Mouse (Mus musculus) layer of hippocampus, postnatal 10 days (tissue): ENCODE data around the gene Sprr1a. TPM values are rescaled to one million over a fixed set of nuclear protein-coding genes. Genes with fewer than 3 reads are reported as not detected.
"Not testable (repeated sequence)": the region's sequence is repeated elsewhere in the genome, so short reads cannot be mapped to it uniquely, and the experiment has no call there.

Source experiments
- DNase-seq, 2 experiments: peaks; one replicate each; pipeline ENCODE4 v3.0.0; 2021; ENCODE audit warnings: low spot score in 2 of 2
- long read RNA-seq: library from polyadenylated mRNA; stranded (forward); transcript quantifications from one replicate; pipeline ENCODE4 v2.0.0, GENCODE M21; 2023
- total RNA-seq, 2 experiments: library from RNA; stranded (reverse); gene quantifications; 2 replicates each; pipeline ENCODE4 v1.2.3; 2021

The Sprr1a gene
- not detected for total RNA-seq
- long read RNA-seq = 0 reads

GRCm38 (mm10) chr3:92485863-92486262 lies at the start of gene Sprr1a:
Gene Sprr1a, minus strand, starts transcription at chr3:92485895.
- DNase-seq = no peak

- DNase-seq = no peak
Measured at GRCm38 (mm10) chr3:92534411-92534810, 48.7 kb upstream of the Sprr1a start, which contains the start of gene 2310046K23Rik. Gene 2310046K23Rik, minus strand, starts transcription at chr3:92534511.

DNA sequence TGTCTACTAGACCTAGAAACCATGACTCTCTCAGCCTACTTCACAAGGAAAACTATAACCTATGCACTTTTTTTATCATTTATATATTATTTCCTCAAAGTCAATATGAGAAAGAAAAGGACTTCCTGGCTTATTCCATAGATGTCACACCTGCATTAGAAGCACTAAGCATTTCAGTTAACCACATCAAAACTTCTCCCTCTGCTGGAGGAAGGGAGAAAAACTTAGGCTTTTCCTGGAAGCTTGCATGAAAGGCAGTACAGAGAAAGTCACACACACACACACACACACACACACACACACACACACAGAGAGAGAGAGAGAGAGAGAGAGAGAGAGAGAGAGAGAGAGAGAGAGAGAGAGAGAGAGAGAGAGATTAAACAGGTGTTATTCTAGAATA lies 26.6 kb upstream of the Sprr1a start:
- DNase-seq = peak in 1 of 2 experiments; percentile 14

- DNase-seq = no peak
Measured at GRCm38 (mm10) chr3:92510786-92511185, 25.1 kb upstream of the Sprr1a start.

DNA sequence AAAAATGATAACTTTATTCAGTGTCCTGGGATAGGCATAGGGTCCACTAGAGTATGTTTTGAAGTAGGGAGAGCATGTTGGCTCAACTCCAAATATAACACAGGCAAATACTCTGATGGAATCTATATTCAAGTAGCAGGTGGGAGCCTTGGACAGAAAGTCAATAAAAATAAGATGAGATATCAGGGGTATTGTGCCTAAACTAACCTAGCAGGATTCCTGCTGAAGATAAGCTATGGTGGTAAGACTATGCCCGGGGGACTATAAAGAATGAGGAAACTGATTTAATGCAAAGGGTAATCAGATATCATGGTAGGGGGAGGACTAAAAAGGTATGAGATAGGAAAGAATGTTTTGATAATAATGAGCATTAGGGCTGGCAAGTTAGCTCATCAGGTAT lies 22.5 kb upstream of the Sprr1a start:
- no peak for DNase-seq

DNA sequence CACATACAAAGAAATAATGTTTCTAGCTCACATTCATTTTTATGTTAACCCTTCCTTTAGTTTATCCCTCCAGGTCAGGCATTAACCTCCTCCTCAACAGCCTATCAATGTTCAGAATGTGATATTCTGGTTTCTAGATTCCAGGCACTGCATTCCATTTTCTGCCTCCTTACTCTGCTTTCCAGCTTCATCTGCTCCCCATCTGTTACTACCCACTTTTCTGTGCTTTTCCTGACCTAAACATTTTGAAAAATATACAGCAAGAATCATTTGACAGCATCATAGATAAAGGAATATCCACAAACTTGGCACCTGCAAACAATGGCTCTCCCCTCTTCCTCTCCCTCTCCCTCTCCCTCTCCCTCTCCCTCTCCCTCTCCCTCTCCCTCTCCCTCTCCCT lies 17.8 kb upstream of the Sprr1a start:
- no peak for DNase-seq

DNA sequence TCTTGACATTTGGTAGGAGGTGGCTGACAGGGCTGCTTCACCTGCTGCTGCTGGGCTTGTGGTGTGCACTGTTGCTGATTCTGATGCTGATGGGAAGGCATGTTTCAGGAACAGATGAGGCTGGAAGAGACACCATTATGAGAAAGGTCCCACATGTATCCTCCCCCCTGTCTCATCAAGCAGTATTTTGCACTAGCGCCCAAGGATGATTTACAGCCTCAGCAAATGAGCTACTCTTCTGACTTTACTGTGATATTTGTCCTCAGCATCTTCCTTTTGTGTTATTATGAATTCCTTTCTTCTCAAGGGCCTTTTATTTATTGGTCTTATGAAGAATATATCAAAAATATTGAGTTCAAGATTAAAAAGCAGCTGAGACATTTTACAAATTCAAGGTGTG lies 14.7 kb upstream of the Sprr1a start, which contains the start of gene Sprr4:
Gene Sprr4, minus strand, starts transcription at position 101 of the 400 bp plus-strand sequence.
- no peak for DNase-seq

GRCm38 (mm10) chr3:92490262-92490661 lies 4.6 kb upstream of the Sprr1a start:
- not testable (repeated sequence) for DNase-seq

DNA sequence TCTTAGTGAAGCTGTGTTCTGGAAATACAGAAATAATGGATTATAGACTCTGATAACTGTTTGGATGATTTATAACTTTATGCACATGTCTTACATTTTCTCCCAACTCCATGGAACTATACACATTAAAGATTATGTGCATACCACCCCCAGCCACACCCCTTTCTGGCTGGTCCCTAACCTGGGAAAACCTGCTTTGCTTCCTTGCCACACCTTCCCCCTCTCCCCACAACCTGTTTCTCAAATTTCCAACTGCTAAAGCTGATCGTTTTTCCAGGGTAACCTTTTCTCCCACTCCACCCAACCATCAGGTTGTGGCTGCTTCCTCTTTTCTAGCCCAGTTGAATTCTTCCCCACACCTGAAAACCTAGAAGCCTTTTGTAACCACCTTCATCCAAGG lies 612 bp upstream of the Sprr1a start:
- DNase-seq = no peak

GRCm38 (mm10) chr3:92481249-92481648 lies 4.4 kb downstream of the Sprr1a start:
- DNase-seq = not testable (repeated sequence)

- DNase-seq = no peak
Measured at GRCm38 (mm10) chr3:92470111-92470510, 15.6 kb downstream of the Sprr1a start.

- DNase-seq = no peak
Measured at GRCm38 (mm10) chr3:92467424-92467823, 18.3 kb downstream of the Sprr1a start.

DNA sequence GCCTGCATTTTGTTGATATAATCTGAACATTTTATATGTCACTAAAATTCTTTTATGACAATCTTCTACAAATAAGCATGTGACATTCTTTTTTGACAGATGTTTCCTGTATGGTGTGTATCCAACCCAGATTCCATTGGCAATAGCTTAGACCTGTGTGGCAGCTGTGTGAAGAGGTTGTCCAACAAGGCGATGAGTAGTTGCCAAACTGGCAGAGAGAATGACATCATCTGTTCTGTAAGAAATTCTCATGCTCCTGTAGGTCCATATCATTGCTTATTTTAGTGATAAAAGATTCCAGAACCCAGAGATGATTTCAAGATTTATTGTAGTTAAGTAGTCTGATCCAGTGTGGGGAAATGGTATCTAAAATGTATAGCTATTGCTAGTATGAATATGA lies 19.1 kb downstream of the Sprr1a start:
- DNase-seq = no peak

DNA sequence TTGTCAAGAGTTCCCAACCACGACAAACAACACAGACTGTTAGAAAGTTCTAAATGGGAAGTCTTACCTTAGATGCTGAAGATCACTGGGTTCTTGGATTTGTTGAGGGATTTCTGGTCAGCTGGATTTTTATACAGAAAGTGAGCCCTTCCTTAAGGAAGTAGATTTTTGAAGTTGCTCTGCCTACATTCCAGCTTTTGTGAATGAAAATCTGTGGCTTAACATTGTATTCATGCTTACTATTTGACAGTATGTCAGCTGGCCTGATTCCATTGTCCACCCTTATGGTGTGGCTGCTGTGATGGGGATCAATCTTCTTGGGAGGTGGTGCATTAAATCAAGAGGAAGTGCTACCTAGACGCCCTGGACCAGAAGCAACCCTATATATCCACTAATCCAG lies 27.1 kb downstream of the Sprr1a start, which contains the start of gene Sprr3:
Gene Sprr3, minus strand, starts transcription at position 101 of the 400 bp plus-strand sequence.
- no peak for DNase-seq

DNA sequence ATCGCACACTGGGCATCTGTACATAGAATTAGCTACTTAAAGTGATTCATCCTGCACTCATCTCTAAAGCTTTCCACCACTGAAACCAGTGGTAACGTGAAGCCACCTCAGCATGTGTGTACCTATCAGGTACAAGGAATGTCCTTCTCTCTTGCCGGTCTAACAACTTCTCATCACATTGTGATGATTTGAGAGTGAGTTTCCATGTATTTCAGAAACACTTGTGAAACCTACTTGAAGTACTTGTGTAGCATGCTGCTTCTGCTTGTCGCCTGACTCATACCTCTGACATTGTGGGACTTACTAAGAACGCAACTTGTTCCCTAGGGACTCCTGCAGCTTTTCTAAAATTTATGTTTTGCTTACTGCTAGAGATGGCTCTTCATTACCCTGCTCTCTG lies 30.5 kb downstream of the Sprr1a start:
- DNase-seq = no peak

- no peak for DNase-seq
Measured at GRCm38 (mm10) chr3:92440177-92440576, 45.5 kb downstream of the Sprr1a start.

- DNase-seq = no peak
Measured at GRCm38 (mm10) chr3:92438689-92439088, 47.0 kb downstream of the Sprr1a start, which contains the start of gene Sprr1b. Gene Sprr1b, minus strand, starts transcription at chr3:92438789.

Other genes starting within 250 kb of the Sprr1a start
- gene Sprr2a3, start 200.5 kb downstream of the Sprr1a start, total RNA-seq = not detected
- gene Sprr2b, start 169.3 kb downstream of the Sprr1a start, total RNA-seq = not detected
- not detected for gene Sprr2d, start 146.8 kb downstream of the Sprr1a start, total RNA-seq
- gene Sprr2e, start 133.8 kb downstream of the Sprr1a start, total RNA-seq = not detected
- not detected for gene Sprr2f, start 120.7 kb downstream of the Sprr1a start, total RNA-seq
- gene Sprr2h, start 100.2 kb downstream of the Sprr1a start, total RNA-seq = not detected
- gene Sprr2i, start 77.9 kb downstream of the Sprr1a start, total RNA-seq = not detected
- gene Sprr2j-ps, start 67.8 kb downstream of the Sprr1a start, total RNA-seq = not detected
- gene Gm9774, start 56.5 kb downstream of the Sprr1a start, total RNA-seq = under 1 TPM; 0.57 to 0.96 TPM
- gene Sprr2k, start 53.3 kb downstream of the Sprr1a start, total RNA-seq = not detected
- gene Sprr1b, start 47.1 kb downstream of the Sprr1a start, total RNA-seq = not detected
- gene Sprr3, start 27.2 kb downstream of the Sprr1a start, total RNA-seq = not detected
- gene Sprr4, start 14.6 kb upstream of the Sprr1a start, total RNA-seq = not detected
- gene 2310046K23Rik, start 48.6 kb upstream of the Sprr1a start, total RNA-seq = not detected
- gene Ivl, start 87.8 kb upstream of the Sprr1a start, total RNA-seq = not detected
- not detected for gene Smcp, start 103.1 kb upstream of the Sprr1a start, total RNA-seq
- gene 2210017I01Rik, start 121.6 kb upstream of the Sprr1a start, total RNA-seq = not detected
- gene Lce6a, start 135.8 kb upstream of the Sprr1a start, total RNA-seq = not detected
- not detected for gene Lce1a1, start 162.4 kb upstream of the Sprr1a start, total RNA-seq
- gene Lce1b, start 171.0 kb upstream of the Sprr1a start, total RNA-seq = not detected
- gene Lce1a2, start 184.4 kb upstream of the Sprr1a start, total RNA-seq = not detected
- gene Lce1c, start 193.4 kb upstream of the Sprr1a start, total RNA-seq = not detected
- not detected for gene Lce1d, start 201.3 kb upstream of the Sprr1a start, total RNA-seq
- gene Lce1e, start 223.2 kb upstream of the Sprr1a start, total RNA-seq = not detected
- gene Lce1f, start 234.5 kb upstream of the Sprr1a start, total RNA-seq = not detected